Mouse (Mus musculus) neural tube, embryonic 10.5 days (tissue): ENCODE measurements at regions not wholly inside any gene's neighbourhood (a gene's known extent, or its start where the extent isn't known, plus 50 kb on each side); places are given as distances from the start of the nearest gene placed in this dataset.

Experiments used
- DNase-seq: peaks from one replicate; pipeline ENCODE4 v3.0.0-alpha.2; 2017; ENCODE audit warnings: low spot score; ENCODE audit errors: extremely low spot score

GRCm38 (mm10) chr11:55780011-55780410 lies 172.0 kb upstream of the Glra1 start:
- no peak for DNase-seq

GRCm38 (mm10) chr11:55773283-55773682 lies 165.3 kb upstream of the Glra1 start:
- DNase-seq, result no peak

- no peak for DNase-seq
These were observed 164.5 kb upstream of the Glra1 start for GRCm38 (mm10) chr11:55772538-55772937.

GRCm38 (mm10) chr11:55772107-55772506 lies 164.1 kb upstream of the Glra1 start:
- DNase-seq, result peak; percentile 37

- no peak for DNase-seq
These were observed 156.8 kb upstream of the Glra1 start for GRCm38 (mm10) chr11:55764846-55765245.
